Comparison of ENCODE assay signal across 9 mouse cellular contexts in genomic region chr3:36551851-36552384, GRCm38 (mm10). TPM values are rescaled to one million over a fixed set of nuclear protein-coding genes. Genes with fewer than 3 reads are reported as not detected.
DNase-seq lines count a peak whose midpoint lies in the region; ATAC-seq and TF ChIP-seq lines count a peak whose summit lies in the region.
"Had no signal": no experiment of that assay in that cellular context is flagged by ENCODE, and none has a peak within 500 bp of the region (broad histone marks: within the 10 kb centered on the region; RNA-seq: fewer than 3 reads in every experiment).

No protein-coding gene starts in this region.

- 0 out of 2 replicates have a peak overlapping the region, but pooled peaks have one; percentile 5 for H3K27ac ChIP-seq in lung, embryonic 16.5 days (ENCODE audit: low read length)

- peak overlapping the region; percentile 89 for H3K4me2 ChIP-seq in lung, embryonic 16.5 days (ENCODE audit: low read depth, low read length)
- peak overlapping the region; percentile 99 for H3K4me2 ChIP-seq in myocyte (ENCODE audit: low read depth)

- peaks cover 12% of the 10 kb centered on the region for H3K36me3 ChIP-seq in lung, embryonic 16.5 days (ENCODE audit: control insufficient read depth, insufficient read depth, low read length)
- peaks cover 17% of the 10 kb centered on the region for H3K36me3 ChIP-seq in myocyte (ENCODE audit: control insufficient read depth, insufficient read depth)

- no peak for TF ChIP-seq POLR2A in myocyte (IDR thresholded peaks at IDR 0.05; ENCODE audit: insufficient read length, low read depth)

- peak; percentile 50 for ATAC-seq in cerebellum, adult (ENCODE audit: insufficient number of reproducible peaks, low FRiP score, low TSS enrichment)
- peak; percentile 64 for ATAC-seq in lung, embryonic 16.5 days (ENCODE audit: low read depth)
- peak; percentile 35; the same call in 1 of the 2 replicates for ATAC-seq in erythroid progenitor cell, adult 5-6 weeks (replicated peaks; ENCODE audit: low FRiP score, poor library complexity, severe bottlenecking)

- peaks cover 9% of the 10 kb centered on the region for H3K79me2 ChIP-seq in myocyte (ENCODE audit: control insufficient read depth, insufficient read depth)

- no peak for DNase-seq in cerebellum, adult 9-10 months
- DNase-seq in lung, postnatal 14 days, result no peak
- peak; percentile 17 for DNase-seq in kidney, postnatal 10 days
- no peak for DNase-seq in adipocyte (ENCODE audit: low spot score)

- H3K4me1 ChIP-seq in lung, embryonic 16.5 days (replicated peaks; ENCODE audit: control insufficient read depth, insufficient read depth, low read length), result peaks cover 9% of the 10 kb centered on the region

- H3K9ac ChIP-seq in lung, embryonic 16.5 days (ENCODE audit: low read length), result peak overlapping the region; percentile 81

- no peaks in the 10 kb centered on the region for H3K27me3 ChIP-seq in lung, embryonic 16.5 days (ENCODE audit: control insufficient read depth, insufficient read depth, low read depth, low read length)
- H3K27me3 ChIP-seq in myocyte (ENCODE audit: control insufficient read depth, insufficient read depth, insufficient read length), result no peaks in the 10 kb centered on the region

- peak overlapping the region; percentile 82 for H3K4me3 ChIP-seq in lung, embryonic 16.5 days (ENCODE audit: low read length)
- peak overlapping the region; percentile 89 for H3K4me3 ChIP-seq in myocyte

- 15% methylated on average over 12 of the region's 12 CpGs for WGBS in lung, embryonic 16.5 days

- H3K9me3 ChIP-seq in lung, embryonic 16.5 days (ENCODE audit: control insufficient read depth, low read length), result no peaks in the 10 kb centered on the region

- H3ac ChIP-seq in myocyte (ENCODE audit: control insufficient read depth, insufficient read length), result peak overlapping the region; percentile 79

TF ChIP-seq in myocyte, 11 proteins besides CTCF, POLR2A, EP300 and RAD21:
- TF ChIP-seq TCF12 (IDR thresholded peaks at IDR 0.05; ENCODE audit: insufficient read depth, poor library complexity, severe bottlenecking) (no peak), SRF (IDR thresholded peaks at IDR 0.05; ENCODE audit: control insufficient read depth, insufficient read length, low read depth) (no peak), USF1 (IDR thresholded peaks at IDR 0.05; ENCODE audit: low read depth) (no peak), TCF3 (IDR thresholded peaks at IDR 0.05; ENCODE audit: insufficient read length, low read depth) (no peak), POLR2AphosphoS2 (IDR thresholded peaks at IDR 0.05; ENCODE audit: insufficient read length, low read depth) (no peak), E2F4 (IDR thresholded peaks at IDR 0.05; ENCODE audit: insufficient read depth) (no peak), MYOG (IDR thresholded peaks at IDR 0.05; ENCODE audit: control insufficient read depth in 1 of 3, insufficient read depth in 1 of 3, insufficient read length in 2 of 3, low read depth in 2 of 3) (no peak), CEBPB (IDR thresholded peaks at IDR 0.05; ENCODE audit: insufficient read depth, poor library complexity, severe bottlenecking) (no peak), MYOD1 (IDR thresholded peaks at IDR 0.05; ENCODE audit: control insufficient read depth in 1 of 3, insufficient read length in 2 of 3, low read depth in 2 of 3) (no peak), REST (IDR thresholded peaks at IDR 0.05; ENCODE audit: insufficient read depth, insufficient read length) (no peak)

RNA-seq across cellular contexts. Expression of gene Exosc9, which starts 0.5 kb away (rescaled TPM):
- polyA plus RNA-seq in lung, embryonic 16.5 days (2015; fragmentation: Nextera tagmentation; extraction: Ambion mirVana), result 53.4 and 59.3 TPM in 2 replicates
- total RNA-seq in erythroid progenitor cell, adult 5-6 weeks (2015; ENCODE audit: low replicate concordance), result 33.5 and 45.4 TPM in 2 replicates
- total RNA-seq in erythroid progenitor cell, adult 5-6 weeks (2017; ENCODE audit: low replicate concordance), result 25.8 and 101 TPM in 2 replicates
- polyA plus RNA-seq in myocyte (2012; fragmentation: generic; extraction: Trizol), result 12.1 TPM

RNA-seq across cellular contexts. Expression of gene Ccna2, which starts 20.0 kb away (rescaled TPM):
- polyA plus RNA-seq in lung, embryonic 16.5 days (2015; fragmentation: Nextera tagmentation; extraction: Ambion mirVana), result 188 and 210 TPM in 2 replicates
- total RNA-seq in erythroid progenitor cell, adult 5-6 weeks (2015; ENCODE audit: low replicate concordance), result 790 and 816 TPM in 2 replicates
- 704 and 952 TPM in 2 replicates for total RNA-seq in erythroid progenitor cell, adult 5-6 weeks (2017; ENCODE audit: low replicate concordance)
- 29.0 TPM for polyA plus RNA-seq in myocyte (2012; fragmentation: generic; extraction: Trizol)

RNA-seq across cellular contexts. Expression of gene Gm11549, which starts 30.3 kb away (rescaled TPM):
- 0.09 and 0.16 TPM in 2 replicates for polyA plus RNA-seq in lung, embryonic 16.5 days (2015; fragmentation: Nextera tagmentation; extraction: Ambion mirVana)
- not detected in 2 replicates for total RNA-seq in erythroid progenitor cell, adult 5-6 weeks (2015; ENCODE audit: low replicate concordance)
- not detected in 2 replicates for total RNA-seq in erythroid progenitor cell, adult 5-6 weeks (2017; ENCODE audit: low replicate concordance)
- polyA plus RNA-seq in myocyte (2012; fragmentation: generic; extraction: Trizol), result not detected
- polyA plus RNA-seq: gonadal fat pad, adult 2 months had no signal
